Mouse (Mus musculus): ENCODE results near the gene Sorcs3.
A peak's percentile ranks its signal among the peaks of the same experiment; 100 is the strongest.

Sorcs3 gene

DNA sequence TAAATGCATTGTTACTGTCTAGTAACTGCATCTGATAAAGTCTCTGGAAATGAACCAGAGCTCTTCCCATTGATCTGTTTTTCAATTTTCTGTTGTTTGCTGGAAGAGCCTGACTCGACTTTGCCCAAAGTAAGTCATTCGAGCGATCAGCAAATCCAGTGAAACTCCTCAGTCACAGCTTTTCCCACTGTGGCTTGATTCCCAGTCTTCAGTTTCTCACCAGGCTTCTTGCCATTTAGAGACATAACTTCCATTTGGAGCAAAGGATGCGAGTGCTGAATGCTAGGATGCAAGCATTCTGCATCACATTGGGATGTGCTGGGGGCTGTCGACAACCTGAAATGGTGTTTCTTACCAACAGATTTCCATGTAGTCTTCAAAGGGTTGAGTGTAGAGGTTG lies 521.8 kb downstream of the Sorcs3 start:
- DNase-seq: no peak

DNA sequence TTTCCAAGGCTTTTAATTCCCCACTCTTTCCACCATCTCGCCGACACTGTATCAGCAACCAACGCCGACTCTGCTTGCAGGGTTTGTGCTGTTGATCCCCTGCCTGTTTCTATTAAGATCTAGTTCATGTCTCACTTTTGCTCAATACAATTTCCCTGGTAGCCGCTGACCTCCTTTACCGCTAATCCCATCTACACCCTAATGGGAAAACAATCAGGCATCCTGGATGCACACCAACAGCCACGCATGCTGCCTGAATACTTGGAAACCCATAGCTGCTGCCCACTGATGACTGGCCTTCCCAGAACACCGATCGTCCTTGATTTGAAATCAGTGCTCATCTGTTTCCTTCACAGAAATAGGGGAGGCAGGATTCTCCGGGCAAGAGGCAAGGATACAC lies 525.9 kb downstream of the Sorcs3 start:
- no peak for DNase-seq

DNA sequence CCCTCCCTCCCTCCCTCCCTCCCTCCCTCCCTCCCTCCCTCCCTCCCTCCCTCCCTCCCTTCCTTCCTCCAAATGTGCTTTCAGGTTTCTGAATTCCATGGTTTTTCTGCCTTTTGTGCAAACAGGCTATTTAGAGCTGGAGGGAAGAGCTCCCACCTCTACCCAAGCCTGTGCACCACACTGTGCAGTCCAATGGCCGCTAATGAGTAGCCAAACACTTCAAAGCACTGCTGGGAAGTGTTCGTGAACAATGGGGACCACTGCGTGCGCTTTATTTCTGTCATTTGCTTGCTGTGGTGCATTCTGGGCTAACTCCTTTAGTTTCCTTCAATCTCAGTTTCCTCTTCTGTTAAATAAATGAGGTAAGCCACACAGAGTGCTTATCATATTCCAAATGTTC lies 528.5 kb downstream of the Sorcs3 start:
- DNase-seq: no peak

DNA sequence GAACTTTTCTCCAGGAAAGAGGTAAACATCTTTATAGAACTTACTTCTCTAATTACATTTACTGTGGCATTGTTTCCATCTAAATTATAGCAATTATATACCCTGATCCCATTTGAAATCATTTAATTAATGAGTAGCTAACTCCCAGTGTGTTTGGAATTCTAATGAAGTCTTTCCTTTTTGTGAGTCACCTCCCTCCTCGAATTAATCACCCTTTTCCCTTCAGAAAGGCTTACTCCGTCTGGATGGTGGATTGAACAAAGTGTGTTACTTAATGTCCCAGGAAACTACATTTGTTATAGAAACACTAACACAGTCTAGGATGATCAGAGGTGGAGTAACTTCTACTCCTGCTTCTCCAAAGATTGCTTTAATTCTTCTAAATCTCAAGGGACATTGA lies 531.7 kb downstream of the Sorcs3 start:
- DNase-seq: no peak

DNA sequence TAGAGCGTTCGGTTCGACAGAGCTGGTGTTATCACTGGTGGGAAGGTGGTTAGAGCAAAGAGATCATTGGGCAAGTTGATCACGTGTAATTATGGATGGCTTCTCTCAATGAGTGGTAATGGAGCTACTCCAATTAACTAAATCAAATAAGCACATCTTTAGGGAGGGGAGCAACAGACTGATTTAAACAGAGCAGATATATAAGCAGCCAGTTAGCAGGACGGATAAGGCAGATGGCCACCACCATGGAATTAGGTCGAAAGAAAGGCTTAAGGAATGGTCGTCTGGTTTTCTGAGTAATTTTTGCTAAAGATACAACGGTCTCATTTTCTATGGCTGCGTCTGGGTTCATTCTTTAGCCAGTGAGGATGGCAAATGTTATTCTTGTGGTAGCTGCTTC lies 549.3 kb downstream of the Sorcs3 start:
- DNase-seq: no peak

DNA sequence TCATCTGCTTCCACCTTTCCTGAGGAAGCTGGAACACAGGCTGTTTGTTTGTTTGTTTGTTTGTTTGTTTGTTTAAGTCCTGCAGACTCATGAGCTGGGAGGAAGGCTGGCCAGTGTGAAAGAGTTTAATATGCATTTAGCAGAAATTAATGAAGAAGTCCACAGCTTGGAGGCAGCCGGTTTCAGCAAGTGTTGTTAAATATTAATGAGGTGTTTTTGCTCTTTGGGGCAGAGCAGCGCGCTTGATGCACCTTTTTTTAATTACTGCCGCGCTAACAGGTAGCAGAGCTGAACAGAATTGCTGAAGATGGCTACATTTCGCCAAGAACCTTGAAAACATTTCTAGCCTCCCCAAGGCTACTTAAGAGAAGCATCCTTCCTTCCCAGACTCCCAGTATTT lies 551.0 kb downstream of the Sorcs3 start:
- DNase-seq: no peak

DNA sequence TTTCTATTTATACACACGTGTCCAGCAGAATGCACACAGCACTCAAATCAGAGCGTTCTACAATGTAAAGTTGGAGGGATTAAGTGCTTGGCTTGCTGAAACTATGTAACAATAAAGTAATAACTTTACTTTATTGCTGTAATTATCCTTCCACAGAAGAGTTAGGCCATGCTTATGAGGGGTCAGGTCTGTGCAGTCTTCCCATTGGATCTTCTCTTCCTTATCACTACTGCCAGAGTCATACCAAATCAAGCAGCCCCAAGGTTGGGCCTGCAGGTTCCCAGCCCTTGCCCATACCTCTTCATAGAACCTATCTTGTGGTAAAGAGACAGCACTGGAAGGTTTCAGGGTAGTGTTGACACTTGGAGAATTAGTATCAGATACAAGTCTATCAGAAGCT lies 560.7 kb downstream of the Sorcs3 start:
- DNase-seq: no peak

DNA sequence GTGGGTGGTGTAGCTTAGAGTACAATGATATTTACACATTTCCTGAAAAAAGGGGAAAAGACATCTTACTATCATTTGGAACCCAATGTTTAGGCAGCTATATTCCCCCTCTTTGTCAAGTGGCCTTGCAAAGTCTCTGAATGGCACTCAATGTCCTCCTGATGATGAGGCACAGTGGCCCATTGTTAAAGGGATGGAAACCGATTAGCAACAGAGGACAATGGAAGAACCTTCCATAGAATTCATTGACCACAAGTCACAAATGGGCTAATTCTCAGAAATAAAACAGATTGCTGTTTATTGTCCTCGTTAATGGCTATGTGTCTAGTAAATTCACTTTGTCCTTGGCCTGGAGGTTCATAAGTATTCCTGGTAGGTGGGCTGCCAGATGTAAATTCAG lies 565.7 kb downstream of the Sorcs3 start:
- DNase-seq: no peak

DNA sequence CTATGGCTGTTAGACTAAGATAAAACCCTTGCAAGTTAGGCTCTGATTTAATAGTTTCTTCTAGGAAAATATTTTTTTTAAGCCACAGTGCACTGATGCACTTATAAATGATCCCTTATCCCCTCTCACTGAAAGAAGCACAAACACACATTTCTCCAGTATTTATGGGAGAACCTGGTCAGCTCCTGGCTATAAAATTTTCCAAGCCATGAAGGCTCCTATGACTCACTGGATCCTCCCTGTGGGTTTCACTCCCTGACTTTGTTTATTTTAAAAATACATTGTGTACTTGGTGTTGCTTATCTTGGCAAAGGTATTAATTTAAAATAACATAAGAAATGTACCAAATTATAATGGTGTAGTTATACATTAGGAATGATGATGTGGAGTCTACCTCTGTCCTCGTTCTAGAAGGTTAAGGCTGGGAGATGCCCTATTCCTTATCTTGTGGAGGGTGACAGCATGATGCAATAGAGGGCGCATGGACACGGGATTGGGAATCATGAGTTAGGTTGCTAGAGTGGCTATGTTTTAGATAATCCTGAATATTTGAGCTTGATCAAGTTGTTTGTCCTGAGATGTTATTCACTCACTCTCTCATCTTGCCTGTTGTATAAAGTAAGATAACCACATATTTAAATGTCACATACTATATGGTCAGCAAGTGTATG lies 573.4 kb downstream of the Sorcs3 start:
- DNase-seq: no peak

DNA sequence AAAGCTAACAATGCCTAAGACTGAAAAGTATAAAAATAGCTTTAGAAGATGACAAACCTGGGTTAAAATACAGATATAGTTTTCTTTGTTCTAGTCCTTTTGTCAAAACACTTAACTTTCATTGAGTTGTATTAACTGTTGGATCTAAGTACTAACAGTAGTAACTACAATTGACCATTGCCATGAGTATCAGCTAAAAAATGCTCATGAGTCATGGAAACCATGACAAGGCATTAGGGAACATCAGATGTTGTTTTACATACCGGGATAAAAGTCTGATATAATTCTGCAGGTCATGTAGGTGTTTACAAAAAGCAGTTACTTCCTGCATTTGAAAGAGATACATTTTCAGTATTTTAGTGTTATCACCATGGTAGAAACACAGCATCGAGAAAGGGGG lies 575.0 kb downstream of the Sorcs3 start:
- DNase-seq: no peak

DNA sequence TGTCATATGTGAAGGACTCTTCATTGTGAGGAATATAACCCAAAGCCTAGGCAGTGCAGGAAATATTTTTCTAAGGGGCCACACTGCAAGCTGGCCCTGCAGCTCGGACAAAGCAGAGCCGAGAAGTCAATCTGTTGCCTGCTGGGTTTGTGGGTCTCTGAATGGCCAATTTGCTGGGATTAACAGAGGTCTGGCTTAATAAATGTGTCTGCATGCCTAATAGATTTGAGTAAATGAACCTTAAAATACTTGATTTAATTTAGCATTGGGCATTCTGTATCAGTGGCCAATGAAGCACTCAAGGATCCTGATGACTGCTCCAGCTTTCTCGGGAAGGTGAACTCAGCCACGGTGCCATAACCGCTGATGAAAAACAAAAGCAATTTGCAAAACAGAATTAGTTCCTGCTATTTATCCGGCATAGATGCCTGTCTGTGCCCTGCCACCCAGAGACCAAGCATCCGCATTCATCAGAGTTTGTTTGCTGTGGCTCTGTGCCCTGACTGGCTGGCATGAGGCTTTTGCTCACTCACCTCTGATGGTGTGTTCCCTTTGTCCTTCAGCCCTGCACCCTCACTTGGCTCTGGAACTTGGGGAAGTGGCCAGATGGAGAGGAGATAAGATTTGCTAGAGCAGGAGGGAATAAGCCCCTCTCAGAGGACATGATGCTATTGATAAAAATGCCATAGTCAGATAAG lies 576.3 kb downstream of the Sorcs3 start:
- DNase-seq: no peak

DNA sequence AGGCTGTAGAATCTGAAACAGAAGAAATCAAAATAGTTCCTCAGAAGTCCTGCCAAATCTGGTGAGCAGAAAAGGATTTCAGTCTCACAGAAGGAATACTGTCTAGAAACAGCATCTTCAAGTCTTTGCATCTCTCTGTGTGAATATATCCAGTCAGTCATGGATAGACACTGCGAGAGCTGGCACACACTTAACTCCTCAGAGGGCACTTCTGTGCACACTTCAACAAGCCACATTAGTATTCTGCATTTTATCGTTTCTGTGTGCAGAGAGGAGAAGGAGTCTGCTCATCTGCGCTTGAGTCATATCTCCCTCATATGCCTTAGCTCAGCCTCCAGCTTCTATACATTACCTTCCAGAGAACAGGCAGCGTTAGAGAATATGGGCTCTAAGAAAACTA lies 581.4 kb downstream of the Sorcs3 start:
- no peak for DNase-seq

DNA sequence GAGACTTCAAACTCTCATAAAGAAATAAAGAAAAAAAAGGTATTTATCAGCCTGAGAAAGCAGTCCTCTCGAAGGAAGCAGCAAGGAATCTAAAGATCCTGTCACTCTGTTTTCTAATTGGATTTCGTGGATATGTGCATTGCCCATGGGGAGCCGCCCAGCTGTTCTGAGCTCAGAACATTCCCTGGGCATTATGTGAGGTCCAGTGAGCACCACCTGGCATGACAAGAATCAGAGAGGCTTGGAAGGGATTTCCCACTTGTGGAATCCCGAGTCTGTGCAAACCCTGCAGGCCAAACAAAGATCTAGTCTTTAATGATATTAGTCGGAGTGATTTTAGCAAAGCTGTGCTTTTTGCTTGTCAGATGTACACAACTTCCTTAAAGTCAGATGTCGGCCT lies 598.7 kb downstream of the Sorcs3 start:
- DNase-seq: no peak

DNA sequence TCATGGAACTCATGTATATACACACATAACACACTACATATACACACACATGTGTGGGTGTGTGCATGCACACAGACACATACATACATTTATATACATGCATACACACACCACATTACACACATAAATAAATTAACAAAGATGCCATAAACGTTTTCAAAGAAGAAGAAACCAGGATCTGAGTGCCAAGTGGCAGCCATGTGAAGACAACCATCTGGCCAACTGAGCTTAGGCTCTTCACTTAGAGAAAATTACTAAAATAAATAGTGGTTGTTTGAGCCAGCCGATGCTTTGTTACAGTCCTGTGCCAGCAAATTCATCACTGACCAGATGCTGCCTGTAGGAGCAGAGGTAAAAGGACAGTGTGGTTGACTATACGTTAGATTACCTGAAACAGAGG lies 605.7 kb downstream of the Sorcs3 start:
- no peak for DNase-seq

DNA sequence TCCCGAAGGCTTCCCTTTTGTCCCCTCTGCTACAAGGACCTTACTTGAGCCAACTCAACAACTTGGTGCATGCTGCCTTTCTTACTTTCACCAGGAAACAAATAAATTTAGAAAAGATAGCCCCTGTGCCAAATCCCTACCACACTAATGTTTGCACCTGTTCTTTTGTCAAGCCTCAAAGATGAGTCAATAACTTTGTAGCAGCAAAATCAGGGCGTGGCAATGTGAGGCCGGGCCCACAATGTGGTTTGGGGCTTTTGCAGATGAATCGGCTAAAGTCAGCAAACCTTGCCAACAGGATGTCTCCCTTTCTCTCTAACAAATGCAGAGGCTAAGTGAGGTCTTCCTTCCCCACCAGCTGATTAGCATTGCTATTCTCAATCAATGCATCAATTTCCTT lies 608.0 kb downstream of the Sorcs3 start:
- no peak for DNase-seq

DNA sequence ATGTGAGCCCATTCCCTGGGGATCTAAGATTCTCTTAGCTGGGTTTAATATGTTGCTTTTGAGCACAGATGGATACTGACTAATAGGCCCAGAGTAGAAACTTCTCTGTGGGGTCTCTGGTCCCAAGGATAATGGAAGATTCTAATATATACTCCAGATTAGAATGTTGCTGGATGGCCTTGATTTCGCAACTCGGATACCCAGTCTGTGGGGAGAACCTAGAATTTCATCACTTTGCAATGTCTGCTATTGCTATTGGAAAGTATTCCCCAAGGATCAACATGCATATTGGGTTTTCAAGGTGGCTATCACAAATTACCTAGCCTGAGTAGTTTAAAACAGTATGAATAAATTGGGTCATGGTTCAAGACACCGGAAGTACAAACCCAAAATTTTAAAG lies 609.2 kb downstream of the Sorcs3 start:
- DNase-seq: no peak

DNA sequence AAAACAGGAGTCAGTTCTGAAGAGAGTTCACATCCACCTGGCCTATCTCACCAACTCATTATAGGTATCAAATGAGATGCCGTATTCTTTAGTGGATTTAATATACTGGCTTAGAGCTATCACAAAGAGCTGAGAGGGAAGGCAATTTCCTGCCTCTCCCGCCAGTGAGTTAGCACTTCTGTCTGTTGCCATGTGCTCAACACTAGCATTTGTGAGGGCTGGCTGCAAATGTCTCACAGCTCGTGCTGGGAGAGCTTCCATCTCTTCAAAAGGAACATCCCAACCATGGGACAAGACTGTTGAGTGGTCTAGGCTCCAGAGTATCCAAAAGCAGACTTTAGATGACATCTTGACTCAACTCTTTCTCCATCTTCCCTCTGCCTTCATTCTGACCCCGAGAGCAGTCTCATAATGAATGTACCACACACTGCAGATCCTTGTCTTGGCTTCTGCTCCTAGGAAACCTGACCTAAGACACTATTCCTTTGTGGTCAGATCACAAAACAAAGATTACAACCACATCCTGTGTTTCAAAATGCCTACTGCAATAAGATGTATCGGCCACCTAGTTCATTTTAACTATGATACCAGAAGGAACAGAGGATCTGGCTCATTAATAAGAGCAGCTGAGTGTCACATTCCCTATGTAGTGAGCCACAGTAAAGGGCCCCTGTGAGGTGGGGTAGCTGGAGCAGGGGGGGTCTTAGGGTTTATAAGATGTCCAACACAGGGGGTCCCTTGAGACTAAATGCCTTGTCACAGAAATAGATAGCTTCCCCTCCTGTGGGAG lies 614.9 kb downstream of the Sorcs3 start:
- peak; percentile 18 for DNase-seq

DNA sequence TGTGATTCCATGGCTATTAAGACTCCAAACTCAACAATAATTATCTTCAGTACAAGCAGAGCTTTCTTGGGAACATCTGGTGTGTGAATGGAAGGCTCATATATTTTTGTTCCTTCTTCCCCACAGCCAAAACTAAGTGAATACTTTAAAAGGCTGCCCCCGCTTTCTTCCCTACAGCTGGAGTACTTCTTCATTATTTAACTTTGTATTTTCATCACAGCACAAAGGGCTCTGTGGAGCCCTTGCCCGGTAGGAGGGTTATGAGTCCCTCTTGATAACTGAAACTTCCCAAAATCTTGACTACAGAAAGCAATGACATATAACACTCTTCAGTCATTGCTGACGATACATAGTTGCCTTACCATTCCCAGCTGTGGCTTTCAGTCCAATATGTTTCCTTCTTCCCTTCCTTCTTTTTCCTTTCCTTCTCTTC lies 615.5 kb downstream of the Sorcs3 start:
- no peak for DNase-seq

DNA sequence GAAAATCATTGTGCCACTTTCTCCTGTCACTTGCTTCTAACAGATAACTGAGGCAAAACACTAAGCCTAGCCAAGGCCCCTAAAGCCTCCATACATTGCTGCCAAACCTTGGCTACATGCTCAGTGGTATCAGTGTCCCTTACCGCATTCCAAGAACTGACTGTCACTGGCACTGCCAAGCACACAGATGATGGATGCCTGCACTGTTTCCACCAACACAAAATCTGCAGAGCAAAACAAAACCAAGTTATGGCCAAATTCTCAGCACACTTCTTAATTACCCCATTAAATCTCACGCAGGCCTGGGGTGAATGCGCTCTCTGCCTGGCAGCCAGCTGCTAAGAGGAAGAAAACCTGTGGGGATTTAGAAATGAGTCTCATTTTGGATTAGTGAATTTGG lies 628.5 kb downstream of the Sorcs3 start:
- DNase-seq: no peak

DNA sequence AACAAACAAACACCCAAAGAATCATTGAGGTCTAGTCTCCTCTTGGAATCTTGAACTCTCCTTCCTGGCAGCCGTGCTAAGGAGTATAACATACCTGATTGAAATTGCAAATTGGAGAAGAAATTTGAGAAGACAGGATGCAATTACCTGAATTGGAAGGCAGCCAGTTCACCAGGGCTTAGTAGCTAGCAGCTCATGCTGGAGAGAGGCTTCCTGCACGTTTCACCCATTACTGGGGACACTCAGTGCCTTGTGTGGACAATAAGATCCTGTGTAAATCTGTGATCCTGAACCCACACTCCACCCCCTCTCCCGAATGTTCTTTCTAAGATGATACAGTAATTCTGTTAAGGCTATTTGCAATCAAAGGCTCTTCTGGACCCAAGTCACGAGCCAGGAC lies 633.6 kb downstream of the Sorcs3 start:
- DNase-seq: no peak

DNA sequence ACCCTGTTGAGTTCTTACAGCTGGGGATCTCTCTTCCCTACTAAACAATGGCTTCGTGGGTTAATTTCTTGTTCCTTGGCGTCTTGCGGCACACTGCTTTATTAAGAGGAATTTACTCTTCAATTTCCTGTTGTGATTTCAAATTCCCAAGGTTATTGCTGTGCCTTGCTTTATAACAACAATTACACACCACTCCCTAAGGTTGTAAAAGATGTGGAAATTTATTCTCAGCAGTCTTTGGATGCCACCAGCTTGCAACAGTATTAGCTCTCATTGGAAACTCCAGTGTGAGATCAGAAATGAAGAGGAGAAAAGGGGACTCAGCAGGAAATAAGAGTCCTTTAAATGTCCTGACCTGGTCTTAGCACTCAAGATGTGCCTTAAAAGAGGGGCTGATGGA lies 641.9 kb downstream of the Sorcs3 start:
- DNase-seq: no peak

DNA sequence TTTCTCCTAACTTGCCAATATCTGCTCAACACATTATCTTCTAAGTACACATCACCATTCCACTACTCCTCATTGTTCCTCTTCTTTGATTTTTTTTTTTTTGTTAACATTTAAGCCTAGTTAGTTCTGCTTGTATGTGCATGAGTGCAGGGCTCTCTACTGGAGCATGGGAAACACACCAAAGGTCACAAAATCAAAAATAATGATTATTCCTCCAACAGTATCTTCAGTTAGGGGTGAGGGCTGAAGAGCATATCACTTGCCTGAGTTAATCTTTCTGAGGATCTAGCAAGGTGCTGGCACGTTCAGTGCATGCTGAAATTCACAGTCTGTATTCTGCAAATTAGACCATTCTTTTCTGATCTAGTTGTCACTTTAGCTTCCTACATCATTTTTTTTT lies 644.6 kb downstream of the Sorcs3 start:
- DNase-seq: no peak

All from right cerebral cortex, postnatal 14 days (tissue).